Mouse (Mus musculus) lung, embryonic 14.5 days (tissue): ENCODE measurements around the gene Zdhhc1. TPM values are rescaled to one million over a fixed set of nuclear protein-coding genes. Genes with fewer than 3 reads are reported as not detected.

ENCODE experiments used
- ATAC-seq: fragments of 200-750 bp; cut with Nextera tagmentation; 2 replicates; pipeline ENCODE4 v1.8.0; 2017; ENCODE audit warnings: mild to moderate bottlenecking, moderate TSS enrichment, moderate library complexity; ENCODE audit not compliant: insufficient read depth
- DNase-seq: peaks from one replicate; pipeline ENCODE4 v3.0.0-alpha.2; 2015
- H3K27ac ChIP-seq: fragments of 300-500 bp; sonication (generic); 2 replicates; pipeline ENCODE4 v1.5.1; 2014; ENCODE audit warnings: low read depth, mild to moderate bottlenecking, moderate library complexity
- H3K27me3 ChIP-seq: fragments of 300-500 bp; sonication (generic); 2 replicates; pipeline ENCODE4 v1.6.1; 2014; ENCODE audit warnings: low read length, control low read depth; ENCODE audit not compliant: insufficient read depth
- H3K36me3 ChIP-seq: fragments of 300-500 bp; sonication (generic); 2 replicates; pipeline ENCODE4 v1.6.1; 2014; ENCODE audit warnings: control low read depth; ENCODE audit not compliant: insufficient read depth
- H3K4me1 ChIP-seq: fragments of 300-500 bp; sonication (generic); 2 replicates; pipeline ENCODE4 v1.6.1; 2014; ENCODE audit warnings: antibody characterized with exemption, control low read depth; ENCODE audit not compliant: insufficient read depth
- H3K4me2 ChIP-seq: fragments of 300-500 bp; sonication (generic); 2 replicates; pipeline ENCODE4 v1.6.1; 2014; ENCODE audit warnings: mild to moderate bottlenecking
- H3K4me3 ChIP-seq: fragments of 300-500 bp; sonication (generic); 2 replicates; pipeline ENCODE4 v1.5.1; 2014; ENCODE audit warnings: low read depth, low read length
- H3K9ac ChIP-seq: fragments of 300-500 bp; sonication (generic); 2 replicates; pipeline ENCODE4 v1.6.1; 2014
- H3K9me3 ChIP-seq: fragments of 300-500 bp; sonication (generic); 2 replicates; pipeline ENCODE4 v1.6.1; 2016; ENCODE audit warnings: low read depth, low read length, control low read depth
- CTCF ChIP-seq: IDR thresholded peaks from 2 replicates; pipeline ENCODE4 v1.5.1; 2016; ENCODE audit warnings: antibody characterized with exemption, low read depth
- WGBS: fragments of 180-500 bp; shearing (Covaris S2); extraction: QIAGEN DNeasy Blood & Tissue Kit; methylation state at CpG from one replicate; pipeline ENCODE4 v1.1.7; 2014; 5-methylcytosine and 5-hydroxymethylcytosine counted together
- polyA plus RNA-seq: library from polyadenylated mRNA; unstranded; fragments of >200 nt; fragmentation: Nextera tagmentation; extraction: Ambion mirVana; gene quantifications from 2 replicates; pipeline ENCODE4 v1.2.1, GENCODE M21; 2014

The Zdhhc1 gene
- polyA plus RNA-seq, 1 experiment from 2014 or later, result 41.9 TPM

DNA sequence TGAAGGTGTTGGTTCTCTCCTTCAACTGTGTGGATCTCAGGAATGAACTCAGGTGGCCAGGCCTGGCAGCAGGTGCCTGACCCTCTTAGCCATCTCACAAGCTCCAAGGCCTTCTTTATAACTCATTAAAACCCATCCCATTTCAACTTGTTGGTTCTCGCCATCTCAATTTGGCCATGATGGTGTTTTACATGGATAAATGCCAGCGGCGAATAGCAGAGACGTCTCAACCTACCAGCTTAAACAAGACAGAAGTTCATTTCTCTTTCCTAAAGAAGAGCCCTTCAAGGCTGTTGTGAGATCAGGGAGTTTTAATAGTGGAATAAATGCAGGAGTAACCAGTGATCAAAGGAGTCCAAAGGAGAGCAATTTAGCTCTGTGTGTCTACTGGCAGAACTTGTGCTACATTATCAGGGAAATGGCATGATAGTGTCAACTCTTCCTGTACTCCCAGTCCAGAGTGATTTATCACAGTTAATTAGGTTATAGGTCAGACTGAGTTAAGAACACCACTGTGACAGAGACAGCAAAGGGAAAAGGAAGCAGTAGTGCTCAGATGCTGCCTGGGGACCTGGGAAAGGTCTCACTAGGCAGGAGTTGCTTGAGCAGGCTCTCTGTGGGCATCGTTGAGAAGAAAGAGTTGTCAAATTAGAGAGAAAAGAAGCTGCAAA, 59.5 kb downstream of the Zdhhc1 start:
- Histone ChIP-seq H3K4me1 (peaks cover 7% of the 10 kb centered on the region; the same call in 1 of the 2 replicates), H3K9me3 (no peaks in the 10 kb centered on the region), H3K4me2 (no peak overlapping the region), H3K4me3 (no peak overlapping the region), H3K27me3 (no peaks in the 10 kb centered on the region), H3K27ac (no peak overlapping the region), H3K9ac (no peak overlapping the region), H3K36me3 (no peaks in the 10 kb centered on the region)
- no peak for DNase-seq
- WGBS, result 73% methylated on average over 5 of the region's 5 CpGs
- no peak for TF ChIP-seq CTCF
- no peak for ATAC-seq

DNA sequence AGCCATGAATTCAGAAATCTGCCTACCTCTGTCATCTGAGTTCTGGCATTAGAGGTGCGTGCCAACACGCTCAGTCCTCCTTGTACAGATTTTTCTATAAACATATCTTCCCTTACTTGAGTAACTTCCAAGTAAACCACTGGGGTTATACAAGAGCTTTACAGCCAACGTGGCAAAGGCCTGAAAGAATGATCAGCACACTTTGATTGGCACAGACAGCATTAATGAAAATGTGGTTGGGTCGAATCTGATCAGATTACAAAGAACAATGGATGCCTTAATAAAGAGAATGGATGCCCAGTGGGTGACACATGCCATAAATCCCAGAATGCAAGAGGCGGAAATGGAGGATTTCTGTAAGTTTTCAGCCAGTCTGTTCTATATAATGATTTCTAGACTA, 60.5 kb downstream of the Zdhhc1 start:
- no peaks in the 10 kb centered on the region for H3K36me3 ChIP-seq
- no peak for TF ChIP-seq CTCF
- H3K27me3 ChIP-seq, result no peaks in the 10 kb centered on the region
- H3K4me3 ChIP-seq, result no peak overlapping the region
- WGBS, result 71% methylated on average over 5 of the region's 5 CpGs
- H3K4me2 ChIP-seq, result no peak overlapping the region
- ATAC-seq, result no peak
- no peak for DNase-seq
- no peak overlapping the region; the same call in 1 of the 2 replicates for H3K27ac ChIP-seq
- no peak overlapping the region for H3K9ac ChIP-seq
- peaks cover 7% of the 10 kb centered on the region; the same call in 1 of the 2 replicates for H3K4me1 ChIP-seq
- H3K9me3 ChIP-seq, result no peaks in the 10 kb centered on the region

- 60% methylated on average over 5 of the region's 5 CpGs for WGBS
- no peaks in the 10 kb centered on the region for H3K27me3 ChIP-seq
- no peak overlapping the region for H3K4me3 ChIP-seq
- no peaks in the 10 kb centered on the region for H3K36me3 ChIP-seq
- H3K27ac ChIP-seq, result no peak overlapping the region
- ATAC-seq, result no peak
- peaks cover 7% of the 10 kb centered on the region; the same call in 1 of the 2 replicates for H3K4me1 ChIP-seq
- DNase-seq, result no peak
- H3K4me2 ChIP-seq, result no peak overlapping the region
- H3K9me3 ChIP-seq, result no peaks in the 10 kb centered on the region
- no peak for TF ChIP-seq CTCF
- no peak overlapping the region for H3K9ac ChIP-seq
Observed at GRCm38 (mm10) chr8:105434136-105434535, 62.6 kb downstream of the Zdhhc1 start.

- H3K4me3 ChIP-seq, result no peak overlapping the region
- TF ChIP-seq CTCF, result no peak
- WGBS, result 48% methylated on average over 5 of the region's 5 CpGs
- H3K4me2 ChIP-seq, result no peak overlapping the region
- H3K27me3 ChIP-seq, result no peaks in the 10 kb centered on the region
- no peak overlapping the region for H3K27ac ChIP-seq
- H3K9ac ChIP-seq, result no peak overlapping the region
- H3K9me3 ChIP-seq, result no peaks in the 10 kb centered on the region
- ATAC-seq (no peak), DNase-seq (no peak)
- no peaks in the 10 kb centered on the region for H3K36me3 ChIP-seq
- peaks cover 7% of the 10 kb centered on the region; the same call in 1 of the 2 replicates for H3K4me1 ChIP-seq
Observed at GRCm38 (mm10) chr8:105433511-105433910, 63.2 kb downstream of the Zdhhc1 start.

DNA sequence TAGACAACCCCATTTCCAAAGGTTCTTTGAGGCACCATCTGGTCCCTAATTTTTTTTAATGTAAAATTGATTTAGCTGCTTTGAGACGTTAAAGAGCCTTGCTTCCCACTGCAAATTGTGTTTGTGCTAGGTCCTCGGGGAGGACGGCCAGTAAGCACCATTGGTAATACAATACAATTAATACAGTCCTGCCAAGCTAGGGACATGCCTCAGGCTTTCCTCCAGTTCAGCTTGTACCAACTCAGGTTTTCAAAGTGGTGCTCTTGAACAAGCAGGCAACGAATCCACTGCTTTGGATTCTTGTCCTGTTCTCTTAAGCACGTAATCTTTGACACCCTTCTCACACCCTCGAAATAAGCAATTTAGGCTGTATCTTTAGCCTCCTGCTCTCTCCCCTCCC, 63.7 kb downstream of the Zdhhc1 start:
- 56% methylated on average over 6 of the region's 6 CpGs for WGBS
- H3K4me2 ChIP-seq, result no peak overlapping the region
- no peaks in the 10 kb centered on the region for H3K27me3 ChIP-seq
- DNase-seq (no peak), ATAC-seq (no peak)
- no peak overlapping the region for H3K27ac ChIP-seq
- no peak overlapping the region for H3K9ac ChIP-seq
- H3K36me3 ChIP-seq, result no peaks in the 10 kb centered on the region
- H3K4me3 ChIP-seq, result no peak overlapping the region
- peaks cover 7% of the 10 kb centered on the region; the same call in 1 of the 2 replicates for H3K4me1 ChIP-seq
- H3K9me3 ChIP-seq, result no peaks in the 10 kb centered on the region
- no peak for TF ChIP-seq CTCF

DNA sequence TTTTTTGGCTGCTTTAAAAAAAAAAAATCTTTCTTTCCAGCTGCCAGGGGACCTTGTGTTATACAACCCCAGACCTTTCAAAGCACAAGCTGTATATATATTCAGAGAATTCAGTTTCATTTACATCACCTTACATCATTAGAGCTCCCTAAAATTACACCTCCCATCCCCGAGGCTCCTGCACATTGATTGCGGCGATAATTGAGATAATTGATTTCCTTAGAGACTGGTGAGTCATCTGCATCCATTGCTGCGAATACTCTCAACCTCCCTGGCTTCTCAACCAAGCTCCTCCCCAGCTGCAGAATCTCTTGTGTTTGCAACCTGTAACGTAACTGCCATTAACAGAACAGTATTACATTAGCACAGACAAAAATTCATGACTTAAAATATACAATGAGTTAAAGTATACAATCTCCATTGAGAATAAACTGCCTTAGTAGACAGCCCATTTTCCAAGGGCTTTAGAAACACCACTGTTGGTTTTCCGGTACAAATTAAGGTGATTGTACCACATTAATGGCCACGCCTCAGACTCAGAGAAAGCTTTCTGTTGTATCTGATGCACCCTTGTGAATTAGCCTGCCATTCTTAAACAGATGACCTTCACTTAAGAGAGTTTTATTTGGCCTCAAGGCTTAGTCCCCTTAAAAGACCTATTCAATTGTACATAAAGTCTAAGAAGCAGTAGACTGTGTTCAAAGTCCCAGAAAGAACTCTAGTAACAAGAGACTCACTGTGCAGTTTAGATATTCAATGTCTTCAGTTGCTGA, 64.8 kb downstream of the Zdhhc1 start:
- Histone ChIP-seq H3K27me3 (no peaks in the 10 kb centered on the region), H3K9ac (no peak overlapping the region), H3K4me1 (peaks cover 8% of the 10 kb centered on the region), H3K4me3 (no peak overlapping the region), H3K27ac (no peak overlapping the region), H3K4me2 (no peak overlapping the region), H3K9me3 (no peaks in the 10 kb centered on the region), H3K36me3 (no peaks in the 10 kb centered on the region)
- ATAC-seq, result no peak
- DNase-seq, result no peak
- WGBS, result 68% methylated on average over 7 of the region's 7 CpGs
- no peak for TF ChIP-seq CTCF

- no peak for TF ChIP-seq CTCF
- Histone ChIP-seq H3K27me3 (no peaks in the 10 kb centered on the region), H3K36me3 (no peaks in the 10 kb centered on the region), H3K9me3 (no peaks in the 10 kb centered on the region), H3K4me1 (peaks cover 3% of the 10 kb centered on the region; the same call in 1 of the 2 replicates), H3K27ac (no peak overlapping the region), H3K4me2 (no peak overlapping the region), H3K4me3 (no peak overlapping the region), H3K9ac (no peak overlapping the region)
- 47% methylated on average over 6 of the region's 6 CpGs for WGBS
- ATAC-seq, result no peak
- no peak for DNase-seq
Observed at GRCm38 (mm10) chr8:105426878-105427277, 69.8 kb downstream of the Zdhhc1 start.

Other genes with a start within 250 kb of the Zdhhc1 start
- gene B3gnt9, start 241.7 kb downstream of the Zdhhc1 start, polyA plus RNA-seq, result 17.4 and 21.2 TPM in 2 replicates
- gene Tradd, start 232.3 kb downstream of the Zdhhc1 start, polyA plus RNA-seq, result 24.3 and 26.1 TPM in 2 replicates
- gene Fbxl8, start 232.3 kb downstream of the Zdhhc1 start, polyA plus RNA-seq, result 3.8 and 4.6 TPM in 2 replicates
- 0.33 and 0.34 TPM in 2 replicates for gene Hsf4, start 227.1 kb downstream of the Zdhhc1 start, polyA plus RNA-seq
- 0.61 and 1.1 TPM in 2 replicates for gene Nol3, start 220.8 kb downstream of the Zdhhc1 start, polyA plus RNA-seq
- 9.0 and 9.5 TPM in 2 replicates for gene 4931428F04Rik, start 207.0 kb downstream of the Zdhhc1 start, polyA plus RNA-seq
- gene Exoc3l, start 200.8 kb downstream of the Zdhhc1 start, polyA plus RNA-seq, result 31.9 and 33.3 TPM in 2 replicates
- 102 and 112 TPM in 2 replicates for gene E2f4, start 199.2 kb downstream of the Zdhhc1 start, polyA plus RNA-seq
- gene Elmo3, start 191.3 kb downstream of the Zdhhc1 start, polyA plus RNA-seq, result 5.2 and 8.0 TPM in 2 replicates
- 2.7 and 3.1 TPM in 2 replicates for gene Lrrc29, start 170.6 kb downstream of the Zdhhc1 start, polyA plus RNA-seq
- 108 and 115 TPM in 2 replicates for gene Tmem208, start 170.5 kb downstream of the Zdhhc1 start, polyA plus RNA-seq
- gene Fhod1, start 148.9 kb downstream of the Zdhhc1 start, polyA plus RNA-seq, result 15.8 and 18.8 TPM in 2 replicates
- 9.9 and 10.9 TPM in 2 replicates for gene Slc9a5, start 148.1 kb downstream of the Zdhhc1 start, polyA plus RNA-seq
- 1.8 and 1.9 TPM in 2 replicates for gene Plekhg4, start 123.6 kb downstream of the Zdhhc1 start, polyA plus RNA-seq
- 0.12 and 0.32 TPM in 2 replicates for gene Kctd19, start 83.4 kb downstream of the Zdhhc1 start, polyA plus RNA-seq
- gene Lrrc36, start 83.3 kb downstream of the Zdhhc1 start, polyA plus RNA-seq, result 0.34 and 0.50 TPM in 2 replicates
- gene Tppp3, start 25.4 kb downstream of the Zdhhc1 start, polyA plus RNA-seq, result 41.1 and 42.3 TPM in 2 replicates
- 4.8 and 5.9 TPM in 2 replicates for gene Hsd11b2, start 21.9 kb upstream of the Zdhhc1 start, polyA plus RNA-seq
- gene Atp6v0d1, start 69.1 kb upstream of the Zdhhc1 start, polyA plus RNA-seq, result 74.6 and 81.0 TPM in 2 replicates
- 32.1 and 33.7 TPM in 2 replicates for gene Ripor1, start 108.4 kb upstream of the Zdhhc1 start, polyA plus RNA-seq
- gene Ctcf, start 139.7 kb upstream of the Zdhhc1 start, polyA plus RNA-seq, result 127 and 129 TPM in 2 replicates
- 0.69 and 0.89 TPM in 2 replicates for gene Agrp, start 140.5 kb upstream of the Zdhhc1 start, polyA plus RNA-seq
- 0.70 and 1.1 TPM in 2 replicates for gene Carmil2, start 189.4 kb upstream of the Zdhhc1 start, polyA plus RNA-seq
- 62.2 and 68.6 TPM in 2 replicates for gene Acd, start 204.2 kb upstream of the Zdhhc1 start, polyA plus RNA-seq
- 13.4 and 13.6 TPM in 2 replicates for gene Pard6a, start 204.2 kb upstream of the Zdhhc1 start, polyA plus RNA-seq
- gene 4933405L10Rik, start 210.8 kb upstream of the Zdhhc1 start, polyA plus RNA-seq, result 0.15 TPM in 1 of 2 replicates, not detected in the other
- gene Enkd1, start 211.3 kb upstream of the Zdhhc1 start, polyA plus RNA-seq, result 28.7 and 29.7 TPM in 2 replicates